8 mouse cellular contexts compared by ENCODE assay signal in the genomic region with DNA sequence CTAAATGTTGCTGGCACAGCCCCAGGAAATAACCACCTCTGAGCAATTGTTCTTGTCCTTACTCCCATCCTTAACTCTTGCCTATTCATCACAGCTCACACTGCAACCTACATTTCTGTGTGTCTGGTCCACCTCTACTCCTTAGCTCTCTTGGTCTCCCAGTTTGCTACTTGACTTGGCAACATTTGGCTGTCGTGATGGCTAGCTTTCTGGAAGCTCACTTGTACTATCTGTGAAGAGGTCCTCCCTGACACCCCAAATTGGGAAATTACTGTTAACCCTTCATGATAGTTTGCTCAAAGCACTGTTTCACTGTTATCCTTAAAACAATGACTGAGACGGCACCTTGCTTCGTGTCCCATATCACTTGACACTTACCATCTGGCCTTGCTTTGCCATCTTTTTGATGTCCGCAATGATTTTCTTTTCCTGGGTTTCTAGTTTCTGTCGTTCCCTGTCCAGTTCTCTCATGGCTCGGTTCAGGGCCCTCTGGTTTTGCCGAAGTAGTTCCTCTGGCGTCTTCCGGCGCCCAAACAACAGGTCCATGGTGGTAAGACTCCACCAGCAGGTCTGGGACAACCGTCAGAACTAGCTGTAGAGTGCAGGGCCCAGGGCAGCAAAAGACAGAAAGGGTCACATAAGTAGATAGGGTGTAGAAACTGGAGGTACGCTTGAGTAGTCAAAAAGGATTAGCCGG. TPM values are rescaled to one million over a fixed set of nuclear protein-coding genes. Genes with fewer than 3 reads are reported as not detected.
DNase-seq lines count a peak whose midpoint lies in the region; ATAC-seq and TF ChIP-seq lines count a peak whose summit lies in the region.

No protein-coding gene starts in this region.

- WGBS in heart, embryonic 15.5 days = 43% methylated on average over 13 of the region's 13 CpGs
- 37% methylated on average over 13 of the region's 13 CpGs for WGBS in heart, postnatal 0 days
- WGBS in midbrain, embryonic 10.5 days = 53% methylated on average over 13 of the region's 13 CpGs

- no peak for TF ChIP-seq CTCF in heart, postnatal 0 days (IDR thresholded peaks at IDR 0.05; ENCODE audit: low read depth)

- H3K4me1 ChIP-seq in heart, embryonic 15.5 days (replicated peaks) = peaks cover 33% of the 10 kb centered on the region
- H3K4me1 ChIP-seq in heart, postnatal 0 days (ENCODE audit: control insufficient read depth, insufficient read depth) = peaks cover 23% of the 10 kb centered on the region
- peaks cover 51% of the 10 kb centered on the region for H3K4me1 ChIP-seq in midbrain, embryonic 10.5 days

- H3K27ac ChIP-seq in heart, embryonic 15.5 days = peak overlapping the region; percentile 89
- H3K27ac ChIP-seq in heart, postnatal 0 days (ENCODE audit: low read depth) = peak overlapping the region; percentile 94
- H3K27ac ChIP-seq in midbrain, embryonic 10.5 days (replicated peaks) = peak overlapping the region; percentile 89

- DNase-seq in heart, adult 8-10 months (ENCODE audit: low spot score) = no peak
- DNase-seq in R1 (ENCODE audit: low read depth, low spot score) = peak; percentile 33
- no peak for DNase-seq in heart, postnatal 0 days (ENCODE audit: low spot score)
- DNase-seq in midbrain, embryonic 10.5 days (ENCODE audit: low spot score) = no peak
- no peak for DNase-seq in layer of hippocampus, adult 8-10 months (ENCODE audit: low spot score in 2 of 2)
- no peak for DNase-seq in B cell, adult 2 months

- no peaks in the 10 kb centered on the region for H3K9me3 ChIP-seq in heart, embryonic 15.5 days (replicated peaks)
- H3K9me3 ChIP-seq in heart, postnatal 0 days (replicated peaks; ENCODE audit: control insufficient read depth, low read length) = no peaks in the 10 kb centered on the region
- H3K9me3 ChIP-seq in midbrain, embryonic 10.5 days (replicated peaks) = no peaks in the 10 kb centered on the region

- ATAC-seq in heart, embryonic 15.5 days (replicated peaks; ENCODE audit: insufficient number of reproducible peaks, insufficient read depth, low FRiP score, low read depth) = no peak
- ATAC-seq in heart, postnatal 0 days (ENCODE audit: insufficient read depth, low read depth) = no peak
- ATAC-seq in CD4-positive, CD25-positive, alpha-beta regulatory T cell, adult 4 months = no peak

- no peak for TF ChIP-seq EP300 in heart, postnatal 0 days (IDR thresholded peaks at IDR 0.05; ENCODE audit: low read depth)

- H3K27me3 ChIP-seq in heart, embryonic 15.5 days = no peaks in the 10 kb centered on the region
- no peaks in the 10 kb centered on the region for H3K27me3 ChIP-seq in heart, postnatal 0 days (ENCODE audit: control insufficient read depth, insufficient read depth, low read length)
- no peaks in the 10 kb centered on the region for H3K27me3 ChIP-seq in midbrain, embryonic 10.5 days (ENCODE audit: low read depth, poor library complexity, severe bottlenecking)

- peaks cover 61% of the 10 kb centered on the region for H3K36me3 ChIP-seq in heart, embryonic 15.5 days
- peaks cover 52% of the 10 kb centered on the region for H3K36me3 ChIP-seq in heart, postnatal 0 days (replicated peaks; ENCODE audit: control insufficient read depth, insufficient read depth, low read length)
- peaks cover 69% of the 10 kb centered on the region for H3K36me3 ChIP-seq in midbrain, embryonic 10.5 days

- peak overlapping the region; percentile 83 for H3K9ac ChIP-seq in heart, embryonic 15.5 days
- peak overlapping the region; percentile 89 for H3K9ac ChIP-seq in heart, postnatal 0 days (replicated peaks; ENCODE audit: low read depth, low read length)

- peak overlapping the region; percentile 87 for H3K4me2 ChIP-seq in heart, embryonic 15.5 days
- H3K4me2 ChIP-seq in heart, postnatal 0 days (ENCODE audit: low read depth, low read length) = peak overlapping the region; percentile 92

- peak overlapping the region; percentile 72 for H3K4me3 ChIP-seq in heart, embryonic 15.5 days
- peak overlapping the region; percentile 79 for H3K4me3 ChIP-seq in heart, postnatal 0 days (ENCODE audit: low read depth, low read length)
- H3K4me3 ChIP-seq in midbrain, embryonic 10.5 days = peak overlapping the region; percentile 77

RNA-seq across cellular contexts. Expression of gene Chmp2a, which starts 1.0 kb away (rescaled TPM):
- 129 and 133 TPM in 2 replicates for polyA plus RNA-seq in heart, embryonic 15.5 days (2015; fragmentation: Nextera tagmentation; extraction: Ambion mirVana)
- total RNA-seq in heart, adult 8-10 months (2022) = 100 to 1,000 TPM; 142 to 153 (median 147) TPM
- total RNA-seq in heart, postnatal 0 days (2014; rRNA removed; ENCODE audit: low replicate concordance) = 48.2 and 72.1 TPM in 2 replicates
- 181 and 183 TPM in 2 replicates for polyA plus RNA-seq in heart, postnatal 0 days (2015; fragmentation: Nextera tagmentation; extraction: Ambion mirVana)
- polyA plus RNA-seq in midbrain, embryonic 10.5 days (2016; fragmentation: Nextera tagmentation; extraction: Ambion mirVana) = 113 and 133 TPM in 2 replicates
- total RNA-seq in layer of hippocampus, adult 8-10 months (2022) = 100 to 1,000 TPM; 145 to 152 (median 147) TPM
- 100 to 1,000 TPM; 259 to 278 TPM for polyA plus RNA-seq in CD4-positive, CD25-positive, alpha-beta regulatory T cell, adult 4 months (2017; shearing (Covaris generic))

RNA-seq across cellular contexts. Expression of gene Ube2m, which starts 4.5 kb away (rescaled TPM):
- 107 and 130 TPM in 2 replicates for polyA plus RNA-seq in heart, embryonic 15.5 days (2015; fragmentation: Nextera tagmentation; extraction: Ambion mirVana)
- 100 to 1,000 TPM; 204 to 216 (median 210) TPM for total RNA-seq in heart, adult 8-10 months (2022)
- total RNA-seq in heart, postnatal 0 days (2014; rRNA removed; ENCODE audit: low replicate concordance) = 290 and 312 TPM in 2 replicates
- 116 and 127 TPM in 2 replicates for polyA plus RNA-seq in heart, postnatal 0 days (2015; fragmentation: Nextera tagmentation; extraction: Ambion mirVana)
- polyA plus RNA-seq in midbrain, embryonic 10.5 days (2016; fragmentation: Nextera tagmentation; extraction: Ambion mirVana) = 84.5 and 103 TPM in 2 replicates
- total RNA-seq in layer of hippocampus, adult 8-10 months (2022) = 100 to 1,000 TPM; 188 to 210 (median 192) TPM
- polyA plus RNA-seq in CD4-positive, CD25-positive, alpha-beta regulatory T cell, adult 4 months (2017; shearing (Covaris generic)) = 10 to 100 TPM in 1 of 2 experiments, 1 to 10 TPM in 1; 7.9 to 14.3 TPM

RNA-seq across cellular contexts. Expression of gene Mzf1, which starts 21.0 kb away (rescaled TPM):
- polyA plus RNA-seq in heart, embryonic 15.5 days (2015; fragmentation: Nextera tagmentation; extraction: Ambion mirVana) = 1.5 and 2.1 TPM in 2 replicates
- total RNA-seq in heart, adult 8-10 months (2022) = under 1 TPM; 0.19 to 0.60 (median 0.29) TPM
- total RNA-seq in heart, postnatal 0 days (2014; rRNA removed; ENCODE audit: low replicate concordance) = 2.7 and 8.4 TPM in 2 replicates
- 0.70 and 0.83 TPM in 2 replicates for polyA plus RNA-seq in heart, postnatal 0 days (2015; fragmentation: Nextera tagmentation; extraction: Ambion mirVana)
- 3.3 and 4.5 TPM in 2 replicates for polyA plus RNA-seq in midbrain, embryonic 10.5 days (2016; fragmentation: Nextera tagmentation; extraction: Ambion mirVana)
- total RNA-seq in layer of hippocampus, adult 8-10 months (2022) = 10 to 100 TPM; 12.1 to 16.3 (median 15.0) TPM
- polyA plus RNA-seq in CD4-positive, CD25-positive, alpha-beta regulatory T cell, adult 4 months (2017; shearing (Covaris generic)) = under 1 TPM; 0.35 to 0.84 TPM

RNA-seq across cellular contexts. Expression of gene Zbtb45, which starts 23.8 kb away (rescaled TPM):
- polyA plus RNA-seq in heart, embryonic 15.5 days (2015; fragmentation: Nextera tagmentation; extraction: Ambion mirVana) = 12.2 and 18.0 TPM in 2 replicates
- total RNA-seq in heart, adult 8-10 months (2022) = 10 to 100 TPM in 1 of 4 experiments, 1 to 10 TPM in 3; 6.9 to 11.3 (median 7.2) TPM
- total RNA-seq in heart, postnatal 0 days (2014; rRNA removed; ENCODE audit: low replicate concordance) = 16.9 and 29.2 TPM in 2 replicates
- 9.5 and 10.5 TPM in 2 replicates for polyA plus RNA-seq in heart, postnatal 0 days (2015; fragmentation: Nextera tagmentation; extraction: Ambion mirVana)
- polyA plus RNA-seq in midbrain, embryonic 10.5 days (2016; fragmentation: Nextera tagmentation; extraction: Ambion mirVana) = 32.7 and 36.4 TPM in 2 replicates
- total RNA-seq in layer of hippocampus, adult 8-10 months (2022) = 10 to 100 TPM; 27.0 to 29.6 (median 29.3) TPM
- 1 to 10 TPM; 5.6 to 7.4 TPM for polyA plus RNA-seq in CD4-positive, CD25-positive, alpha-beta regulatory T cell, adult 4 months (2017; shearing (Covaris generic))

RNA-seq across cellular contexts. Expression of gene Trim28, which starts 34.7 kb away (rescaled TPM):
- 116 and 173 TPM in 2 replicates for polyA plus RNA-seq in heart, embryonic 15.5 days (2015; fragmentation: Nextera tagmentation; extraction: Ambion mirVana)
- 10 to 100 TPM; 77.8 to 92.6 (median 83.6) TPM for total RNA-seq in heart, adult 8-10 months (2022)
- 279 and 309 TPM in 2 replicates for total RNA-seq in heart, postnatal 0 days (2014; rRNA removed; ENCODE audit: low replicate concordance)
- 67.8 and 69.9 TPM in 2 replicates for polyA plus RNA-seq in heart, postnatal 0 days (2015; fragmentation: Nextera tagmentation; extraction: Ambion mirVana)
- polyA plus RNA-seq in midbrain, embryonic 10.5 days (2016; fragmentation: Nextera tagmentation; extraction: Ambion mirVana) = 349 and 398 TPM in 2 replicates
- total RNA-seq in layer of hippocampus, adult 8-10 months (2022) = 100 to 1,000 TPM; 244 to 272 (median 252) TPM
- polyA plus RNA-seq in CD4-positive, CD25-positive, alpha-beta regulatory T cell, adult 4 months (2017; shearing (Covaris generic)) = 10 to 100 TPM; 37.1 to 75.2 TPM
